Comparison of ENCODE assay signal across 21 mouse cellular contexts in the genomic region with DNA sequence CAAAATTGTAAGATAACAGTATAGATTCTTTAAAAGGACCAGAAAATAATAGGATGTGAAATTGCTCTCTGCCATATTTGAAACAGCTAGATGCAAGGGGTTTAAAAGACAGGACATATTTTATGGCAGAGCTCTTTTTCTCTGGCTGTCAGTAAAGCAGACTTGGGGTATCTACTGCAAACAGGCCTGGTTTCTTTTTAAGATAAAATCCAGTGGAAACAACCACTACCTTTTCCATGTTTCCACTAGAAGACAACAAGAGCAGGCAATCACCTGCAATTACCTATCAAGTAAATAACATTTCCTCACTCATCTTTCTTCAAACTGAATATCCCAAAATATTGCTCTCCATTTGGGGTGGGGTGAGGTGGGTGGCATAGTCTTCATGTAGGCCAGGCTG. TPM values are rescaled to one million over a fixed set of nuclear protein-coding genes. Genes with fewer than 3 reads are reported as not detected.
A peak's percentile ranks its signal among the peaks of the same experiment; 100 is the strongest.
DNase-seq lines count a peak whose midpoint lies in the region; ATAC-seq and TF ChIP-seq lines count a peak whose summit lies in the region.
"Had no signal": no experiment of that assay in that cellular context is flagged by ENCODE, and none has a peak within 500 bp of the region (broad histone marks: within the 10 kb centered on the region; RNA-seq: fewer than 3 reads in every experiment).

No protein-coding gene starts in this region.

- no peak for DNase-seq in heart, postnatal 10 days
- no peak for DNase-seq in midbrain, embryonic 11.5 days (ENCODE audit: low spot score, missing footprints)
- DNase-seq in kidney, adult 8-10 months, result no peak
- DNase-seq: adrenal gland, postnatal 14 days; cerebellum, adult 18-20 months; cerebellum, adult 9-11 months; cerebellum, postnatal 36 days; gastrocnemius, postnatal 10 days; heart, adult 2 months; heart, postnatal 36 days had no signal

- H3K36me3 ChIP-seq in heart, embryonic 11.5 days (ENCODE audit: control insufficient read depth, insufficient read depth, low read length), result peaks cover 8% of the 10 kb centered on the region; the same call in 1 of the 2 replicates
- H3K36me3 ChIP-seq in liver, embryonic 12.5 days, result peaks cover 55% of the 10 kb centered on the region
- peaks cover 12% of the 10 kb centered on the region for H3K36me3 ChIP-seq in liver, embryonic 16.5 days (ENCODE audit: control insufficient read depth, insufficient read depth)
- H3K36me3 ChIP-seq in midbrain, embryonic 11.5 days (ENCODE audit: control insufficient read depth, insufficient read depth, low read length), result no peaks in the 10 kb centered on the region

- no peaks in the 10 kb centered on the region for H3K4me1 ChIP-seq in heart, embryonic 11.5 days (ENCODE audit: control insufficient read depth, insufficient read depth, low read length)
- H3K4me1 ChIP-seq in cortical plate, adult 2 months (ENCODE audit: control insufficient read depth, insufficient read depth, low read length), result peaks cover 2% of the 10 kb centered on the region
- peaks cover 74% of the 10 kb centered on the region for H3K4me1 ChIP-seq in liver, embryonic 12.5 days
- H3K4me1 ChIP-seq in liver, embryonic 16.5 days (ENCODE audit: control insufficient read depth, low read depth, low read length), result peaks cover 43% of the 10 kb centered on the region
- no peaks in the 10 kb centered on the region for H3K4me1 ChIP-seq in midbrain, embryonic 11.5 days (ENCODE audit: control insufficient read depth, insufficient read depth, low read length)
- H3K4me1 ChIP-seq: embryonic facial prominence, embryonic 10.5 days; forebrain, embryonic 12.5 days; heart, embryonic 12.5 days; hindbrain, embryonic 15.5 days had no signal

- no peaks in the 10 kb centered on the region for H3K9me3 ChIP-seq in heart, embryonic 11.5 days (replicated peaks; ENCODE audit: control insufficient read depth, low read length)
- no peaks in the 10 kb centered on the region for H3K9me3 ChIP-seq in liver, embryonic 12.5 days (replicated peaks)
- no peaks in the 10 kb centered on the region for H3K9me3 ChIP-seq in liver, embryonic 16.5 days (replicated peaks; ENCODE audit: control insufficient read depth, low read length)
- no peaks in the 10 kb centered on the region for H3K9me3 ChIP-seq in midbrain, embryonic 11.5 days (ENCODE audit: control insufficient read depth, low read length)
- H3K9me3 ChIP-seq: embryonic facial prominence, embryonic 10.5 days; forebrain, embryonic 12.5 days; heart, embryonic 12.5 days; hindbrain, embryonic 15.5 days had no signal

- intact Hi-C loops in heart, postnatal 10 days (cut with DNase I), result no loop called here

- no peak overlapping the region for H3K4me3 ChIP-seq in heart, embryonic 11.5 days (ENCODE audit: low read depth, low read length)
- H3K4me3 ChIP-seq in cortical plate, adult 2 months (ENCODE audit: insufficient read depth, low read length), result no peak overlapping the region
- peak overlapping the region; percentile 13; the same call in 1 of the 2 replicates for H3K4me3 ChIP-seq in liver, embryonic 12.5 days
- H3K4me3 ChIP-seq in liver, embryonic 16.5 days (ENCODE audit: low read depth, low read length), result peak overlapping the region; percentile 10; the same call in 1 of the 2 replicates
- H3K4me3 ChIP-seq in midbrain, embryonic 11.5 days (ENCODE audit: low read depth, low read length), result no peak overlapping the region
- H3K4me3 ChIP-seq: embryonic facial prominence, embryonic 10.5 days; forebrain, embryonic 12.5 days; heart, adult 2 months; heart, embryonic 12.5 days; hindbrain, embryonic 15.5 days had no signal

- no peak overlapping the region for H3K4me2 ChIP-seq in heart, embryonic 11.5 days
- peak overlapping the region; percentile 63 for H3K4me2 ChIP-seq in liver, embryonic 12.5 days
- H3K4me2 ChIP-seq in liver, embryonic 16.5 days (ENCODE audit: low read depth, low read length), result peak overlapping the region; percentile 62
- no peak overlapping the region for H3K4me2 ChIP-seq in midbrain, embryonic 11.5 days
- H3K4me2 ChIP-seq: forebrain, embryonic 12.5 days; heart, embryonic 12.5 days; hindbrain, embryonic 15.5 days had no signal

- H3K27me3 ChIP-seq in heart, embryonic 11.5 days (ENCODE audit: control insufficient read depth, insufficient read depth, low read length), result no peaks in the 10 kb centered on the region
- no peaks in the 10 kb centered on the region for H3K27me3 ChIP-seq in liver, embryonic 12.5 days (replicated peaks)
- no peaks in the 10 kb centered on the region for H3K27me3 ChIP-seq in liver, embryonic 16.5 days (ENCODE audit: control insufficient read depth, insufficient read depth, low read depth, low read length)
- H3K27me3 ChIP-seq in midbrain, embryonic 11.5 days (ENCODE audit: control insufficient read depth, insufficient read depth, low read length), result no peaks in the 10 kb centered on the region
- H3K27me3 ChIP-seq: CH12.LX; forebrain, embryonic 12.5 days; heart, embryonic 12.5 days; hindbrain, embryonic 15.5 days had no signal

- TF ChIP-seq POLR2A in cortical plate, adult 2 months (IDR thresholded peaks at IDR 0.05; ENCODE audit: extremely low read depth, insufficient read depth, low read length), result no peak

- 0 out of 2 replicates have a peak overlapping the region, but pooled peaks have one; percentile 41 for H3K27ac ChIP-seq in heart, embryonic 11.5 days (ENCODE audit: low read depth, low read length)
- 0 out of 2 replicates have a peak overlapping the region, but pooled peaks have one; percentile 45 for H3K27ac ChIP-seq in cortical plate, adult 2 months (ENCODE audit: insufficient read depth, low read length)
- peak overlapping the region; percentile 98 for H3K27ac ChIP-seq in liver, embryonic 12.5 days
- H3K27ac ChIP-seq in liver, embryonic 16.5 days (ENCODE audit: low read length), result peak overlapping the region; percentile 99
- H3K27ac ChIP-seq in midbrain, embryonic 11.5 days (ENCODE audit: low read depth, low read length), result no peak overlapping the region
- H3K27ac ChIP-seq: embryonic facial prominence, embryonic 10.5 days; forebrain, embryonic 12.5 days; heart, adult 2 months; hindbrain, embryonic 15.5 days had no signal

- ATAC-seq in heart, embryonic 11.5 days (replicated peaks; ENCODE audit: insufficient number of reproducible peaks, low FRiP score, low TSS enrichment), result no peak
- peak; percentile 64 for ATAC-seq in liver, embryonic 12.5 days
- ATAC-seq in liver, embryonic 16.5 days (ENCODE audit: low read depth), result peak; percentile 55
- no peak for ATAC-seq in midbrain, embryonic 11.5 days (ENCODE audit: low FRiP score)
- ATAC-seq in CD4-positive, CD25-positive, alpha-beta regulatory T cell, adult 4 months, result no peak
- ATAC-seq: forebrain, embryonic 16.5 days had no signal

- TF ChIP-seq CTCF in cortical plate, adult 2 months (IDR thresholded peaks at IDR 0.05; ENCODE audit: extremely low read depth, insufficient read depth, low read length), result no peak

- no peak overlapping the region for H3K9ac ChIP-seq in heart, embryonic 11.5 days (ENCODE audit: low read depth, low read length)
- H3K9ac ChIP-seq in liver, embryonic 12.5 days, result peak overlapping the region; percentile 56
- H3K9ac ChIP-seq in liver, embryonic 16.5 days (ENCODE audit: low read depth, low read length), result peak overlapping the region; percentile 48; the same call in 1 of the 2 replicates
- no peak overlapping the region for H3K9ac ChIP-seq in midbrain, embryonic 11.5 days (ENCODE audit: low read length)
- H3K9ac ChIP-seq: forebrain, embryonic 12.5 days; heart, embryonic 12.5 days; hindbrain, embryonic 15.5 days had no signal

RNA-seq across cellular contexts. Expression of a gene that starts 19.7 kb away (rescaled TPM):
- 112 and 120 TPM in 2 replicates for polyA plus RNA-seq in heart, embryonic 11.5 days (2014; fragmentation: Nextera tagmentation; extraction: Ambion mirVana)
- 10 to 100 TPM; 49.8 to 53.1 TPM for total RNA-seq in heart, postnatal 10 days (2021)
- polyA plus RNA-seq in cortical plate, adult 2 months (2012; rRNA removed), result 126 and 131 TPM in 2 replicates
- polyA plus RNA-seq in liver, embryonic 12.5 days (2016; fragmentation: Nextera tagmentation; extraction: Ambion mirVana), result 102 and 110 TPM in 2 replicates
- 77.5 and 87.3 TPM in 2 replicates for polyA plus RNA-seq in liver, embryonic 16.5 days (2015; fragmentation: Nextera tagmentation; extraction: Ambion mirVana)
- 93.7 and 103 TPM in 2 replicates for polyA plus RNA-seq in midbrain, embryonic 11.5 days (2014; fragmentation: Nextera tagmentation; extraction: Ambion mirVana)
- 100 to 1,000 TPM; 405 to 430 TPM for polyA plus RNA-seq in CD4-positive, CD25-positive, alpha-beta regulatory T cell, adult 4 months (2017; shearing (Covaris generic))

RNA-seq across cellular contexts. Expression of a gene that starts 19.8 kb away (rescaled TPM):
- polyA plus RNA-seq in heart, embryonic 11.5 days (2014; fragmentation: Nextera tagmentation; extraction: Ambion mirVana), result 21.5 and 22.7 TPM in 2 replicates
- 1 to 10 TPM; 8.7 to 9.3 TPM for total RNA-seq in heart, postnatal 10 days (2021)
- 8.0 and 8.2 TPM in 2 replicates for polyA plus RNA-seq in cortical plate, adult 2 months (2012; rRNA removed)
- 26.1 and 26.8 TPM in 2 replicates for polyA plus RNA-seq in liver, embryonic 12.5 days (2016; fragmentation: Nextera tagmentation; extraction: Ambion mirVana)
- polyA plus RNA-seq in liver, embryonic 16.5 days (2015; fragmentation: Nextera tagmentation; extraction: Ambion mirVana), result 13.3 and 13.7 TPM in 2 replicates
- polyA plus RNA-seq in midbrain, embryonic 11.5 days (2014; fragmentation: Nextera tagmentation; extraction: Ambion mirVana), result 41.8 and 41.9 TPM in 2 replicates
- 10 to 100 TPM in 1 of 2 experiments, 1 to 10 TPM in 1; 9.8 to 10.7 TPM for polyA plus RNA-seq in CD4-positive, CD25-positive, alpha-beta regulatory T cell, adult 4 months (2017; shearing (Covaris generic))

Comparison
In these comparisons a context has a peak if more than half of its experiments do, and no peak if none do; other contexts are left out.
1. ATAC-seq: peak in liver, embryonic 12.5 days (single experiment) and liver, embryonic 16.5 days (single experiment); none in heart, embryonic 11.5 days (single experiment), midbrain, embryonic 11.5 days (single experiment) and CD4-positive, CD25-positive, alpha-beta regulatory T cell, adult 4 months (single experiment).
2. H3K4me2 ChIP-seq: peak in liver, embryonic 12.5 days (single experiment) and liver, embryonic 16.5 days (single experiment); none in heart, embryonic 11.5 days (single experiment) and midbrain, embryonic 11.5 days (single experiment).
3. H3K4me3 ChIP-seq: peak in liver, embryonic 12.5 days (single experiment) and liver, embryonic 16.5 days (single experiment); none in heart, embryonic 11.5 days (single experiment), cortical plate, adult 2 months (single experiment) and midbrain, embryonic 11.5 days (single experiment).
4. H3K9ac ChIP-seq: peak in liver, embryonic 12.5 days (single experiment) and liver, embryonic 16.5 days (single experiment); none in heart, embryonic 11.5 days (single experiment) and midbrain, embryonic 11.5 days (single experiment).